Mouse (Mus musculus) brain, embryonic 14.5 days (tissue): ENCODE results near the gene Bcl6.

Experiments
- CTCF ChIP-seq: fragments of 200-500 bp; IDR thresholded peaks from 2 replicates; pipeline ENCODE4 v1.5.1; 2012; ENCODE audit warnings: inconsistent platforms, mild to moderate bottlenecking, moderate library complexity, borderline replicate concordance; ENCODE audit not compliant: insufficient read depth, insufficient read length; ENCODE audit errors: extremely low read depth
- POLR2A ChIP-seq: fragments of 200-500 bp; IDR thresholded peaks from 2 replicates; pipeline ENCODE4 v1.6.1; 2012; ENCODE audit warnings: mild to moderate bottlenecking, inconsistent platforms, borderline replicate concordance; ENCODE audit not compliant: poor library complexity, insufficient read depth, insufficient read length, severe bottlenecking; ENCODE audit errors: extremely low read depth

DNA sequence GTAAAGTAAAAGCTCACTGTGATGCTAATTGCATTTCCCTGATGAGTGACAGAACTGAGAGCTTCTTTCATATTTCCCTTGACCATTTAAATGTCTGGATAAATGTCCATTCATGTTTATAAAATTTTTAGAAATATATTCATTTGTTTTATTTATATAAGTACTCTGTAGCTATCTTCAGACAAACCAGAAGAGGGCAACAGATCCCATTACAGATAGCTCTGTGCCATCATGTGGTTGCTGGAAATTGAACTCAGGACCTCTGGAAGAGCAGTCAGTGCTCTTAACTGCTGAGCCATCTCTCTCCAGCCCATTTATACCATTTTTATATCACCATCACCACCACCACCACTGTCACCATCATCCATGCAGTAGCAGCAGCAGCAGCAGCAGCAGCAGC, 29.7 kb downstream of the Bcl6 start:
- TF ChIP-seq CTCF: no peak
- no peak for TF ChIP-seq POLR2A
